Mouse (Mus musculus) mesoderm, embryonic 11.5 days (tissue): ENCODE measurements at regions not wholly inside any gene's neighbourhood (a gene's known extent, or its start where the extent isn't known, plus 50 kb on each side); places are given as distances from the start of the nearest gene placed in this dataset.
A peak's percentile ranks its signal among the peaks of the same experiment; 100 is the strongest.

Experiments
- DNase-seq: peaks from one replicate; pipeline ENCODE4 v3.0.0-alpha.2; 2012; ENCODE audit warnings: low read depth, low spot score

GRCm38 (mm10) chr5:80326986-80327385, 693.0 kb upstream of the Adgrl3 start:
- DNase-seq: no peak

GRCm38 (mm10) chr5:80345155-80345554, 674.8 kb upstream of the Adgrl3 start:
- no peak for DNase-seq

GRCm38 (mm10) chr5:80358271-80358670, 661.7 kb upstream of the Adgrl3 start:
- no peak for DNase-seq

GRCm38 (mm10) chr5:80393656-80394055, 626.3 kb upstream of the Adgrl3 start:
- peak; percentile 1 for DNase-seq

- no peak for DNase-seq
Observed at GRCm38 (mm10) chr5:80402666-80403065, 617.3 kb upstream of the Adgrl3 start.

GRCm38 (mm10) chr5:80416116-80416515, 603.8 kb upstream of the Adgrl3 start:
- no peak for DNase-seq
